Mouse (Mus musculus) midbrain, embryonic 14.5 days (tissue): ENCODE data around the gene Tspan2. TPM values are rescaled to one million over a fixed set of nuclear protein-coding genes. Genes with fewer than 3 reads are reported as not detected.

Experiments
- ATAC-seq: fragments of 200-750 bp; cut with Nextera tagmentation; 2 replicates; pipeline ENCODE4 v1.8.0; 2017; ENCODE audit warnings: moderate number of reproducible peaks, moderate library complexity; ENCODE audit not compliant: low FRiP score, low TSS enrichment
- DNase-seq: peaks from one replicate; pipeline ENCODE4 v3.0.0-alpha.2; 2015
- H3K27ac ChIP-seq: fragments of 300-500 bp; sonication (generic); replicated peaks from 2 replicates; pipeline ENCODE4 v1.5.1; 2014; ENCODE audit warnings: mild to moderate bottlenecking, low read depth, low read length, moderate library complexity
- H3K27me3 ChIP-seq: fragments of 300-500 bp; sonication (generic); 2 replicates; pipeline ENCODE4 v1.6.1; 2014; ENCODE audit warnings: low read length, control low read depth, mixed read lengths; ENCODE audit not compliant: control insufficient read depth, insufficient read depth
- H3K36me3 ChIP-seq: fragments of 300-500 bp; sonication (generic); 2 replicates; pipeline ENCODE4 v1.6.1; 2014; ENCODE audit warnings: low read length, control low read depth; ENCODE audit not compliant: control insufficient read depth, insufficient read depth
- H3K4me1 ChIP-seq: fragments of 300-500 bp; sonication (generic); 2 replicates; pipeline ENCODE4 v1.6.1; 2014; ENCODE audit warnings: mild to moderate bottlenecking, antibody characterized with exemption, low read length, control low read depth; ENCODE audit not compliant: control insufficient read depth, insufficient read depth
- H3K4me2 ChIP-seq: fragments of 300-500 bp; sonication (generic); 2 replicates; pipeline ENCODE4 v1.6.1; 2014; ENCODE audit warnings: mild to moderate bottlenecking, low read length, moderate library complexity
- H3K4me3 ChIP-seq: fragments of 300-500 bp; sonication (generic); replicated peaks from 2 replicates; pipeline ENCODE4 v1.5.1; 2014; ENCODE audit warnings: low read depth, low read length
- H3K9ac ChIP-seq: fragments of 300-500 bp; sonication (generic); replicated peaks from 2 replicates; pipeline ENCODE4 v1.6.1; 2014; ENCODE audit warnings: mild to moderate bottlenecking, low read length, moderate library complexity
- H3K9me3 ChIP-seq: fragments of 300-500 bp; sonication (generic); 2 replicates; pipeline ENCODE4 v1.6.1; 2016; ENCODE audit warnings: low read length, control low read depth, mixed read lengths; ENCODE audit not compliant: control insufficient read depth
- WGBS: fragments of 180-500 bp; shearing (Covaris S2); extraction: QIAGEN DNeasy Blood & Tissue Kit; methylation state at CpG from one replicate; pipeline ENCODE4 v1.1.7; 2014; 5-methylcytosine and 5-hydroxymethylcytosine counted together
- polyA plus RNA-seq: library from polyadenylated mRNA; unstranded; fragments of >200 nt; fragmentation: Nextera tagmentation; extraction: Ambion mirVana; gene quantifications from 2 replicates; pipeline ENCODE4 v1.2.1, GENCODE M21; 2014

The Tspan2 gene
- polyA plus RNA-seq, 1 experiment from 2014 or later, result 10.4 TPM

DNA sequence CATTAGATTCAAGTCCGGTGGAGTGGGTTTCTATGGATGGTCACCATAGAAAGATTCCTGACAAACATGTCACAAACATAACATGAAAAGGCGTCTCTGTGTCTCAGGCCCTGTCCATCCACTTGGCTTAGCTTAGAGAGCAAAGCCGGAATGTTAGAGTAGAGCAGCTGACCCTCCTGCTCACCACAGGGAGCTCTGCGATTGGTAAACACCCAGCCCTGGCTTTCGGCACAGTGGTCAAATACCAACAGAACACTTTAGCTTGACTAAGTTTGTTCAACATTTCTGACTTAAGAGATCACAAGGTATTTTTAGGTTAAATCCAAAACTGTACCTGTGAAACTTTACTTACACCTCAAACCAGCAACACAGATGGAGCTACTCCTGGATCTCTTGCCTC, 16.8 kb downstream of the Tspan2 start:
- 81% methylated on average over 5 of the region's 5 CpGs for WGBS
- H3K4me3 ChIP-seq, result no peak overlapping the region

DNA sequence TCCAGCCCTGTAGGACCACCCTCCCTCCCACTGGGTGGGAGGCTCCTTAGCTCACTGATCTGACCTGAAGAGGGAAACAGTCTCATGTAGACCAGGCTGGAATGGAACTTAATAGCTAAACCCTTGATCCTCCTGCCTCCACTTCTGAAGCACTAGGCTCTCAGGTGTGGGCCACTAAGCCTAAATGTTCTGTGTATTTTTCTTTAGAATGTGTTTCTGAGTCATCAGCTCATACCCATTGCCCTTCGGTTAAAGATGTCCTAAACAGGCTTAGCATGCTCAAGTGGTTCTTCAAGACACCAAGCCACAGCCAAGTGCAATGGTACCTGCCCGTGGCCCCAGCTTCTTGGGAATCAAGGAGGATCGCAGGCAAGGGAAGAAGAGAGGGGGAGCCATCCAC, 17.2 kb downstream of the Tspan2 start:
- H3K4me3 ChIP-seq, result no peak overlapping the region
- no peak overlapping the region for H3K9ac ChIP-seq
- H3K27me3 ChIP-seq, result no peaks in the 10 kb centered on the region
- H3K9me3 ChIP-seq, result no peaks in the 10 kb centered on the region
- H3K36me3 ChIP-seq, result no peaks in the 10 kb centered on the region
- no peak for ATAC-seq
- H3K27ac ChIP-seq, result no peak overlapping the region
- H3K4me1 ChIP-seq, result peaks cover 9% of the 10 kb centered on the region; the same call in 1 of the 2 replicates
- no peak overlapping the region for H3K4me2 ChIP-seq
- DNase-seq, result no peak
- WGBS, result 92% methylated on average over 3 of the region's 3 CpGs

More for the DNA sequence above, 16.8 kb downstream of the Tspan2 start:
- Histone ChIP-seq H3K27ac (no peak overlapping the region), H3K27me3 (no peaks in the 10 kb centered on the region), H3K4me1 (peaks cover 9% of the 10 kb centered on the region; the same call in 1 of the 2 replicates), H3K4me2 (no peak overlapping the region), H3K9ac (no peak overlapping the region), H3K36me3 (no peaks in the 10 kb centered on the region), H3K9me3 (no peaks in the 10 kb centered on the region)
- DNase-seq, result no peak
- no peak for ATAC-seq

DNA sequence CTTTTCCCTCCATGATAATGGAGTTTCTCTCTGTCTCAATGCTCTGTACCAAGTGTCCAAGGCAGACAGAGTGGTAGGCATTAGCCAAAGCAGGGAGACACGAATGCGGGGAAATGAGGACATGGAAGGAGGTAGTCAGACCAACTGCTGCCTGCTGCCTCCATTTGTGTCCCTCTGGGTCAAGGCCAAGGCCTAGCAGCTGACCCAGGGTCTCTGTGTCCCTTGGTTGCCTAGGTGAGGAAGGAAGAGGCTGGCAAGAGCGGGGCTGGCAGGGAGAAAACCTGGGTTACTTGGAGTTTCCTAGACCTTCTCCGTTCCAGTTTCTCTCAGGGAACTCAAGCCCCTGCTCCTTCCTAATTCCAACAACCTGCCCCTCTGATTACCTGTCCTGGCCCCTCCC, 17.7 kb downstream of the Tspan2 start:
- ATAC-seq, result no peak
- Histone ChIP-seq H3K4me2 (no peak overlapping the region), H3K9ac (no peak overlapping the region), H3K4me1 (peaks cover 9% of the 10 kb centered on the region; the same call in 1 of the 2 replicates), H3K27me3 (no peaks in the 10 kb centered on the region), H3K27ac (no peak overlapping the region), H3K36me3 (no peaks in the 10 kb centered on the region), H3K4me3 (no peak overlapping the region), H3K9me3 (no peaks in the 10 kb centered on the region)
- 96% methylated on average over 4 of the region's 4 CpGs for WGBS
- DNase-seq, result no peak

DNA sequence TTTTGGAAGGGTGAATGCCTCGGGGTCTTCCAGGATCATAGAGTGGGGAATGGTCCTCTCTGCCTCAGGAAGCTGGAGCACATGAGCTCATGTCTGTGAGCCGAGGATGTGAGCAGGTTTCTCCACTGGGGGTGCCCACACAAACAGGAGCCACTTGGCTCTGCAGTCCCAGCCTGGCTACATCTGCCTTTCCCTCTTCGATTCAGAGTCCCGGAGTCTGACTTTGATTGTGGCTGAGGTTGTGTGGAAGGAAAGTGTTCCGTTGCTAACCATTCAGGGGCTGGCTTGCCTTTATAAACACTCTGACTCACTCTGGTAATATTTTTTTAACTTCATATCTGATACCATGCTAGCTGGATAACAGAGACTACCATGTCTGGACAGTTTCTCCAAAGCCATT, 18.1 kb downstream of the Tspan2 start:
- Histone ChIP-seq H3K36me3 (no peaks in the 10 kb centered on the region), H3K9me3 (no peaks in the 10 kb centered on the region), H3K4me3 (no peak overlapping the region), H3K4me1 (peaks cover 8% of the 10 kb centered on the region; the same call in 1 of the 2 replicates), H3K27me3 (no peaks in the 10 kb centered on the region), H3K4me2 (no peak overlapping the region), H3K27ac (no peak overlapping the region), H3K9ac (no peak overlapping the region)
- no peak for ATAC-seq
- WGBS, result 82% methylated on average over 5 of the region's 5 CpGs
- no peak for DNase-seq

DNA sequence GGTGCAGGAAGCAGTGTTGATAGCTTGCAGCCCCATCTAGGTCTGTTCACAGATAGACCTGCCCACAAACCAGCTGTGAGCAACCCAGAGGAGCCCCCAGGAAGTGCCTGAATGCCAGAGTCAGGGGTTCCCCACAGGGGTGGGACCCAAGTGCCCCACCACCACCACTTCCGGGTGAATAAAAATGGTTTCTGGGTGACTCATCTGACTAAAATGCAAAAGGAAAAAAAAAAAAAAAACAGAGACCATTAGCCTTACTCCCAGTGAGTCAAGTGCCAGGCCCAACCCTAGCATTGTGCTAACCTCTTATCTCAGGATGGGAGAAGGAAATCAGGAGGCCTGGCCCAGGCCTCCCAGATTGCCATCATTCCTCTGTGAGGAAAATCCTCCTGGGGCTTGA, 21.5 kb downstream of the Tspan2 start:
- ATAC-seq, result no peak
- WGBS, result 85% methylated on average over 1 of the region's 1 CpGs

DNA sequence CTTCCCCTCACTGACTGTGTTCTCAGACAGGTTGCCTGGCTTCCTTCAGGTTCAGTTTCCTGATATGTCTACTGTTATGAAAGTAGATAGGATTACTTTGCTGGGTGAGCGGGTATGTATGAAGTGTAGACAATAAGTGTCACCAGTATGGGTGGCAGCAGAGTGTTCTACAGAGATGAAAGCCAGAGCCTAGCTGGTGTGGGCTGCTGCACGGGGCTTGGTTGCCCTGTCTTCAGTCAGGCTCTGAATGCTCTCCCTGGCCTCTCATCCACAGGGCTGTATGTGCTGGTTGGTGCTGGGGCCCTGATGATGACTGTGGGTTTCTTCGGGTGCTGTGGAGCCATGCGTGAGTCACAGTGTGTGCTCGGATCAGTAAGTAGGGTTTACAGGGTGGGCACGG, 22.7 kb downstream of the Tspan2 start:
- Histone ChIP-seq H3K9me3 (no peaks in the 10 kb centered on the region), H3K36me3 (peaks cover 18% of the 10 kb centered on the region), H3K9ac (no peak overlapping the region), H3K4me1 (no peaks in the 10 kb centered on the region), H3K27ac (no peak overlapping the region), H3K4me3 (no peak overlapping the region), H3K27me3 (no peaks in the 10 kb centered on the region), H3K4me2 (no peak overlapping the region)
- 90% methylated on average over 6 of the region's 6 CpGs for WGBS
- ATAC-seq (no peak), DNase-seq (no peak)

More for the DNA sequence above, 21.5 kb downstream of the Tspan2 start:
- no peak overlapping the region for H3K4me2 ChIP-seq
- no peaks in the 10 kb centered on the region for H3K27me3 ChIP-seq
- no peak overlapping the region for H3K4me3 ChIP-seq
- no peaks in the 10 kb centered on the region for H3K4me1 ChIP-seq
- H3K27ac ChIP-seq, result no peak overlapping the region
- no peaks in the 10 kb centered on the region for H3K9me3 ChIP-seq
- peaks cover 10% of the 10 kb centered on the region; the same call in 1 of the 2 replicates for H3K36me3 ChIP-seq
- no peak for DNase-seq
- H3K9ac ChIP-seq, result no peak overlapping the region

DNA sequence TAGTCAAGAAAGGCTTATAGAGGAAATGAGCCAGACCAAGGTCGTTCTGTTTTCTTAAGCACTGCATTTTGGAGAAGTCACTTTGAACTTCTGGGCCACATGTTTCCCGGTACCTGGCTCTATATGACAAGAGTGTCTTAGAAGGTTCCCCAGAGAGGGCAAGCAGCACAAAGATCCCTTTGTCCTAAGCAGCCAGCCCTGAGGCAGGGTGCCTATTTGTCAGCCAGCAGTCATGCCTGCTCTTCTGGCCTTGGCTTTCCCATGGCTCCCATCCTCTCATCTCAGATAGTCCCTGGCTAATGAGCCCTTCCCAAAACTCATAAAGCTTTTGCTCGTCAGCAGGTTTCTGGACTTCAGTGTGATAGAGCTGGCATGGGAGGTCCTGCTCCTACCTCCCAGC, 25.9 kb downstream of the Tspan2 start:
- no peak overlapping the region for H3K4me3 ChIP-seq
- no peak overlapping the region for H3K9ac ChIP-seq
- WGBS, result 93% methylated on average over 3 of the region's 3 CpGs
- H3K4me1 ChIP-seq, result peaks cover 7% of the 10 kb centered on the region; the same call in 1 of the 2 replicates
- ATAC-seq, result no peak
- DNase-seq, result no peak
- peaks cover 18% of the 10 kb centered on the region for H3K36me3 ChIP-seq
- no peaks in the 10 kb centered on the region for H3K27me3 ChIP-seq
- H3K4me2 ChIP-seq, result no peak overlapping the region
- H3K9me3 ChIP-seq, result no peaks in the 10 kb centered on the region
- no peak overlapping the region for H3K27ac ChIP-seq

DNA sequence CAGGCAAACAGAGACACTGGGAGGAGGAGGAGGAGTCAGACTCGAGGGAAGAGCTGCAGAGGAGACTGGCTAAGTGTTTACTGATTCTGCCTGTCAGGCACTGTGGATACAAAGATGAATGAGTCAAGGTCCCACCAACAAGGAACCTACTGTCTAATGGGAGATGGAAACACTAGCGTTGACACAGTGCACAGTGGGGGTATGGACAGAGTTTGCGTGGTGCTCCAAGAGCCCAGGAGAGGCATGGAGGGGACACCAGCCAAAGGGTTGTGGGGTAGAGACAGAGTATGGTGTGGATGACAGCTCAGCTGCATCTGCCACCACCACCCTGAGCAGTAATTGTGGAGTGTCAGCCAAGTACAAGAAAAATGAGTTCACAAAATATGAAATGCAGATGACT, 28.1 kb downstream of the Tspan2 start:
- Histone ChIP-seq H3K36me3 (peaks cover 27% of the 10 kb centered on the region), H3K9ac (no peak overlapping the region), H3K4me3 (no peak overlapping the region), H3K4me2 (no peak overlapping the region), H3K27me3 (no peaks in the 10 kb centered on the region), H3K4me1 (peaks cover 7% of the 10 kb centered on the region; the same call in 1 of the 2 replicates), H3K27ac (no peak overlapping the region), H3K9me3 (no peaks in the 10 kb centered on the region)
- WGBS, result 53% methylated on average over 3 of the region's 3 CpGs
- DNase-seq, result no peak
- ATAC-seq, result no peak

DNA sequence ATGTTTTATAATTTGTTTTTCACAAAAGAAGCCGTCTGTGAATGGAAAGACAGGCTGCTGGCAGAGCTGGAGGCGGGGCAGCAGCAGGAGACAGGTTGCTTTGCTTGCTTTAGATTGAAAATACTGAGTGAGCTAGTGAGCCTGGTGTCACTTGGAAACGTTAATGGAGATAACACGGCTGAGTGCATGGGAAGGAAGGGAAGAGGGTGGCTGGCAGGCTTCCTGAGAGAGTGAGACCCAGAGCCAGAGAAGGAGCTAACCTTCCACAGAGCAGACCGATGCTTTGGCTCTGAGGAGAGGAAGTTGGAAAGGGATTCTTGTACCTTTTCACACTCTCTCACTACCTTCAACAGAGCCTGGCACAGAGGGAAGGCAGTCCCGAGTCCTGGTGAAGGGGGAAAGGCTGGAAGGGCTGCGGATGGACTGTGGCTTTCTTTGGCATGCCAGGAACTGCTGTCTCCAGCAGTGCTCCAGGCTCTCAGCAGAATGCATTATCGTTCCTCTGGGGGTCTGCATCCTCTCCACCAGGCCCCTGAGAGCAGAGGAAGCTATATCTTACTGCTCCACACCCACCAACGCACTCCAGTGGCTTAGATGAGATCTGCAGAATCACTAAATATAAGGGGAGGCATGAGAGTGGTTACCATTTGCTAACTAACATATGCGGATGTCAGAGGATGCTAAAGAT, 29.5 kb downstream of the Tspan2 start:
- DNase-seq (peak; percentile 57), ATAC-seq (no peak; the same call in 1 of the 2 replicates)
- no peaks in the 10 kb centered on the region for H3K27me3 ChIP-seq
- H3K9ac ChIP-seq, result no peak overlapping the region; the same call in 1 of the 2 replicates
- 38% methylated on average over 10 of the region's 10 CpGs for WGBS
- H3K4me1 ChIP-seq, result peaks cover 7% of the 10 kb centered on the region; the same call in 1 of the 2 replicates
- no peaks in the 10 kb centered on the region for H3K9me3 ChIP-seq
- peaks cover 32% of the 10 kb centered on the region for H3K36me3 ChIP-seq
- H3K4me3 ChIP-seq, result no peak overlapping the region
- H3K27ac ChIP-seq, result peak overlapping the region; percentile 58
- 0 out of 2 replicates have a peak overlapping the region, but pooled peaks have one; percentile 4 for H3K4me2 ChIP-seq
